8 mouse cellular contexts compared by ENCODE assay signal in genomic region chr6:72655309-72656052, GRCm38 (mm10). TPM values are rescaled to one million over a fixed set of nuclear protein-coding genes. Genes with fewer than 3 reads are reported as not detected.
A peak's percentile ranks its signal among the peaks of the same experiment; 100 is the strongest.
DNase-seq lines count a peak whose midpoint lies in the region; ATAC-seq and TF ChIP-seq lines count a peak whose summit lies in the region.

No protein-coding gene starts in this region.

- H3K36me3 ChIP-seq in hindbrain, postnatal 0 days (ENCODE audit: insufficient read depth, low read length) = no peaks in the 10 kb centered on the region
- H3K36me3 ChIP-seq in liver, embryonic 12.5 days = no peaks in the 10 kb centered on the region
- H3K36me3 ChIP-seq in neural tube, embryonic 13.5 days = no peaks in the 10 kb centered on the region

- peak overlapping the region; percentile 62 for H3K27ac ChIP-seq in brown adipose tissue, adult 24 weeks (replicated peaks; ENCODE audit: low read depth, low read length)
- peak overlapping the region; percentile 66; the same call in 1 of the 2 replicates for H3K27ac ChIP-seq in hindbrain, postnatal 0 days
- H3K27ac ChIP-seq in liver, embryonic 12.5 days = peak overlapping the region; percentile 62
- peak overlapping the region; percentile 83 for H3K27ac ChIP-seq in neural tube, embryonic 13.5 days (replicated peaks)

- peak overlapping the region; percentile 58 for H3K4me3 ChIP-seq in brown adipose tissue, adult 24 weeks (ENCODE audit: insufficient read depth, low read depth, low read length)
- H3K4me3 ChIP-seq in hindbrain, postnatal 0 days (ENCODE audit: low read length) = peak overlapping the region; percentile 28
- H3K4me3 ChIP-seq in liver, embryonic 12.5 days = no peak overlapping the region
- H3K4me3 ChIP-seq in neural tube, embryonic 13.5 days = peak overlapping the region; percentile 35

- peaks cover 22% of the 10 kb centered on the region for H3K4me1 ChIP-seq in brown adipose tissue, adult 24 weeks (ENCODE audit: control insufficient read depth, insufficient read depth, insufficient read length, low read length)
- H3K4me1 ChIP-seq in hindbrain, postnatal 0 days (ENCODE audit: insufficient read depth, low read length) = 0 out of 2 replicates have a peak, but pooled peaks cover 7% of the 10 kb centered on the region
- H3K4me1 ChIP-seq in liver, embryonic 12.5 days = peaks cover 19% of the 10 kb centered on the region
- peaks cover 33% of the 10 kb centered on the region for H3K4me1 ChIP-seq in neural tube, embryonic 13.5 days (replicated peaks)

- no peaks in the 10 kb centered on the region for H3K9me3 ChIP-seq in hindbrain, postnatal 0 days (ENCODE audit: low read length)
- H3K9me3 ChIP-seq in liver, embryonic 12.5 days (replicated peaks) = no peaks in the 10 kb centered on the region
- H3K9me3 ChIP-seq in neural tube, embryonic 13.5 days = no peaks in the 10 kb centered on the region

- no peak for TF ChIP-seq CTCF in hindbrain, postnatal 0 days (IDR thresholded peaks at IDR 0.05; ENCODE audit: low read depth)

- no peaks in the 10 kb centered on the region for H3K27me3 ChIP-seq in hindbrain, postnatal 0 days (ENCODE audit: insufficient read depth, low read length)
- H3K27me3 ChIP-seq in liver, embryonic 12.5 days (replicated peaks) = no peaks in the 10 kb centered on the region
- H3K27me3 ChIP-seq in neural tube, embryonic 13.5 days = no peaks in the 10 kb centered on the region

- peak overlapping the region; percentile 43 for H3K9ac ChIP-seq in hindbrain, postnatal 0 days (replicated peaks; ENCODE audit: low read length)
- H3K9ac ChIP-seq in liver, embryonic 12.5 days = no peak overlapping the region
- peak overlapping the region; percentile 63 for H3K9ac ChIP-seq in neural tube, embryonic 13.5 days

- WGBS in hindbrain, postnatal 0 days = 39% methylated on average over 20 of the region's 20 CpGs
- 31% methylated on average over 20 of the region's 20 CpGs for WGBS in liver, embryonic 12.5 days (ENCODE audit: insufficient replicate concordance)
- 31% methylated on average over 20 of the region's 20 CpGs for WGBS in neural tube, embryonic 13.5 days

- H3K4me2 ChIP-seq in hindbrain, postnatal 0 days (ENCODE audit: low read depth, low read length) = peak overlapping the region; percentile 53
- H3K4me2 ChIP-seq in liver, embryonic 12.5 days = peak overlapping the region; percentile 42
- peak overlapping the region; percentile 56 for H3K4me2 ChIP-seq in neural tube, embryonic 13.5 days

- peak; percentile 61 for DNase-seq in ES-CJ7 (ENCODE audit: low read depth, low spot score)
- peak; percentile 63 for DNase-seq in gastrocnemius, postnatal 25 days
- peak; percentile 69 for DNase-seq in hindbrain, postnatal 0 days (ENCODE audit: low spot score)
- DNase-seq in layer of hippocampus, postnatal 14 days (ENCODE audit: low spot score in 2 of 2) = no peak
- no peak for DNase-seq in cerebellum, adult 11-12 months

- ATAC-seq in hindbrain, postnatal 0 days = peak; percentile 66
- no peak for ATAC-seq in liver, embryonic 12.5 days
- ATAC-seq in neural tube, embryonic 13.5 days (ENCODE audit: low read depth) = peak; percentile 78

RNA-seq across cellular contexts. Expression of gene Tgoln1, which starts 38.7 kb away (rescaled TPM):
- polyA plus RNA-seq in brown adipose tissue, adult 24 weeks (2012; ENCODE audit: insufficient read depth, insufficient read length, missing spikeins) = 115 and 176 TPM in 2 replicates
- 10 to 100 TPM; 20.6 to 22.9 TPM for total RNA-seq in gastrocnemius, postnatal 25 days (2021)
- 28.5 and 29.8 TPM in 2 replicates for total RNA-seq in hindbrain, postnatal 0 days (2014; rRNA removed)
- polyA plus RNA-seq in hindbrain, postnatal 0 days (2015; fragmentation: Nextera tagmentation; extraction: Ambion mirVana) = 36.3 and 36.4 TPM in 2 replicates
- polyA plus RNA-seq in liver, embryonic 12.5 days (2016; fragmentation: Nextera tagmentation; extraction: Ambion mirVana) = 17.8 and 18.8 TPM in 2 replicates
- 39.3 and 43.9 TPM in 2 replicates for polyA plus RNA-seq in neural tube, embryonic 13.5 days (2015; fragmentation: Nextera tagmentation; extraction: Ambion mirVana)
- total RNA-seq in layer of hippocampus, postnatal 14 days (2021) = 10 to 100 TPM; 65.3 to 68.0 TPM

RNA-seq across cellular contexts. Expression of gene Retsat, which starts 57.2 kb away (rescaled TPM):
- polyA plus RNA-seq in brown adipose tissue, adult 24 weeks (2012; ENCODE audit: insufficient read depth, insufficient read length, missing spikeins) = 119 and 173 TPM in 2 replicates
- total RNA-seq in gastrocnemius, postnatal 25 days (2021) = 10 to 100 TPM; 55.9 to 73.4 TPM
- 4.9 and 12.6 TPM in 2 replicates for total RNA-seq in hindbrain, postnatal 0 days (2014; rRNA removed)
- polyA plus RNA-seq in hindbrain, postnatal 0 days (2015; fragmentation: Nextera tagmentation; extraction: Ambion mirVana) = 10.0 and 11.6 TPM in 2 replicates
- 15.3 and 16.6 TPM in 2 replicates for polyA plus RNA-seq in liver, embryonic 12.5 days (2016; fragmentation: Nextera tagmentation; extraction: Ambion mirVana)
- 5.3 and 5.4 TPM in 2 replicates for polyA plus RNA-seq in neural tube, embryonic 13.5 days (2015; fragmentation: Nextera tagmentation; extraction: Ambion mirVana)
- 10 to 100 TPM; 44.0 to 50.8 TPM for total RNA-seq in layer of hippocampus, postnatal 14 days (2021)

RNA-seq across cellular contexts. Expression of gene Elmod3, which starts 57.3 kb away (rescaled TPM):
- polyA plus RNA-seq in brown adipose tissue, adult 24 weeks (2012; ENCODE audit: insufficient read depth, insufficient read length, missing spikeins) = 21.2 and 31.5 TPM in 2 replicates
- 1 to 10 TPM; 8.6 to 9.3 TPM for total RNA-seq in gastrocnemius, postnatal 25 days (2021)
- 23.8 and 26.1 TPM in 2 replicates for total RNA-seq in hindbrain, postnatal 0 days (2014; rRNA removed)
- polyA plus RNA-seq in hindbrain, postnatal 0 days (2015; fragmentation: Nextera tagmentation; extraction: Ambion mirVana) = 16.2 and 18.4 TPM in 2 replicates
- polyA plus RNA-seq in liver, embryonic 12.5 days (2016; fragmentation: Nextera tagmentation; extraction: Ambion mirVana) = 6.8 and 7.6 TPM in 2 replicates
- 17.5 and 18.9 TPM in 2 replicates for polyA plus RNA-seq in neural tube, embryonic 13.5 days (2015; fragmentation: Nextera tagmentation; extraction: Ambion mirVana)
- 10 to 100 TPM; 19.4 to 21.4 TPM for total RNA-seq in layer of hippocampus, postnatal 14 days (2021)

Comparison
In these comparisons a context has a peak if more than half of its experiments do, and no peak if none do; other contexts are left out.
1. DNase-seq: peak in ES-CJ7 (single experiment), gastrocnemius, postnatal 25 days (single experiment) and hindbrain, postnatal 0 days (single experiment); none in layer of hippocampus, postnatal 14 days (0 of 2) and cerebellum, adult 11-12 months (single experiment).
2. Peak in every context shown above with its lines, with median percentiles within 50 percentile points of each other: H3K27ac ChIP-seq and H3K4me2 ChIP-seq.